Mouse (Mus musculus): Measurements from ENCODE around the gene Gpn3. TPM values are rescaled to one million over a fixed set of nuclear protein-coding genes. Genes with fewer than 3 reads are reported as not detected.

Gene Gpn3
- total and polyA plus RNA-seq, 3 experiments = 61.4 to 96.1 (median 74.6) TPM

DNA sequence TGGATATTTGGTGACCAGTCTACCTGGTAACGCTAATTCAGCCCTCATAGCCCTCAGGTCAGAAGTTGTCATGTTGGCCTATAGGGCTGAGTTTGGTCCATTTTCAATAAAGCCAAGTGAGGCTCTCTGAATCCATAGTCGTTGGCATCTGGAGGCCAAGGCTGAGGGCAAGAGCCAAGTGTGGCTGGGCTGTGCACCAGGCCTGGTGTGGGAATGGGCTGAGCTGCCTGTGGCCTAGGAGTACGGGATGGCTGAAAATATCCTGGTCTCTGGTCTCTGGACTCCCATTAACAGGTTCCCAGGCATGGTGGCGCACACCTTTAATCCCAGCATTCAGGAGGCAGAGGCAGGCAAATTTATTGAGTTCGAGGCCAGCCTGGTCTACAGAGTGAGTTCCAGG, 18.3 kb downstream of the Gpn3 start:
- Histone ChIP-seq H3K4me1 (ENCODE audit: control insufficient read depth in 1 of 2, insufficient read depth in 2 of 2) (peaks cover 2 to 17% of the 10 kb centered on the region in 2 experiments; a peak in 3 of 4 replicates), H3K9me3 (replicated peaks; ENCODE audit: low read length) (no peaks in the 10 kb centered on the region), H3K9ac (ENCODE audit: insufficient read depth, low read depth) (no peak overlapping the region), H3K4me3 (replicated peaks in 1 of 3; ENCODE audit: low read depth in 2 of 3, low read length in 2 of 3, poor library complexity in 1 of 3) (no peak overlapping the region), H3K27me3 (replicated peaks) (no peaks in the 10 kb centered on the region), H3K36me3 (replicated peaks in 1 of 2; ENCODE audit: control insufficient read depth in 1 of 2, insufficient read depth in 1 of 2, low read length in 1 of 2) (peaks cover 6 to 8% of the 10 kb centered on the region in 2 experiments), H3K4me2 (ENCODE audit: insufficient read depth, low read depth, poor library complexity, severe bottlenecking) (no peak overlapping the region), H3K27ac (ENCODE audit: insufficient read depth, low read depth) (no peak overlapping the region), H3K79me2 (replicated peaks; ENCODE audit: control insufficient read depth, extremely low read depth, insufficient read depth, poor library complexity, severe bottlenecking) (peaks cover 27% of the 10 kb centered on the region)
- dilution Hi-C loops (cut with MboI; ENCODE audit: extremely low pct_ligation_motif_present, extremely low pct_unique_long_range_greater_than_20kb, low sequenced_read_pairs) = no loop called here
- DNase-seq (ENCODE audit: extremely low read depth) = no peak
- TF ChIP-seq SMC3 (IDR thresholded peaks at IDR 0.05; ENCODE audit: low read depth, low read length) = no peak
- TF ChIP-seq MAFK (IDR thresholded peaks at IDR 0.05; ENCODE audit: insufficient replicate concordance, low read length) = no peak
- no peak for TF ChIP-seq ZMIZ1 (IDR thresholded peaks at IDR 0.05; ENCODE audit: low read depth, low read length)
- no peak for TF ChIP-seq E2F4 (IDR thresholded peaks at IDR 0.05; ENCODE audit: insufficient replicate concordance, low read depth, low read length)
- no peak for TF ChIP-seq CTCF (conservative IDR thresholded peaks at IDR 0.05 in 1 of 2, IDR thresholded peaks at IDR 0.05 in 1 of 2; ENCODE audit: low read depth in 2 of 2, low read length in 2 of 2)
- TF ChIP-seq USF2 (conservative IDR thresholded peaks at IDR 0.05; ENCODE audit: low read depth, low read length) = no peak
- no peak for TF ChIP-seq CHD2 (IDR thresholded peaks at IDR 0.05; ENCODE audit: low read length)
- no peak for TF ChIP-seq SIN3A (IDR thresholded peaks at IDR 0.05; ENCODE audit: low read length)
- in situ Hi-C loops (cut with MboI; ENCODE audit: low pct_ligation_motif_present, low pct_unique_long_range_greater_than_20kb, low sequenced_read_pairs) = no loop called here

DNA sequence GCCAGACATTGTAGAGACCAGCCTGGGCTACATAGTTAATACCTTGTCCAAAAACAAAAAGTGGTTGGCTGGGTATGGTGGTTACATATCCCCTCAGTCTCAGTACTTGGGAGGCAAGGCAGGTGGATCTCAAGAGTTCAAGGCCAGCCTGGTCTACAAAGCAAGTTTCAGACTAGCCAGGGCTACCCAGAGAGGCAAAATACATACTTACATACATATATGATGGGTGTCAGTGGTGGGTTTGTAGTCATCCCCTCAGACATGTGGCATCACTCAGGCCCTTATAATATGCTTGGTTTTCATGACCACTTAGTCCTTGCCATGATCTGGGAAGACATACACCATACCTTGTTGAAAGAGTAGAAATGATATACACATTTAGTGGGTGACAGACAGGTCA, 19.0 kb downstream of the Gpn3 start:
- TF ChIP-seq ZKSCAN1 (IDR thresholded peaks at IDR 0.05; ENCODE audit: borderline replicate concordance, low read depth, low read length) = no peak
- peaks cover 33% of the 10 kb centered on the region for H3K79me2 ChIP-seq (replicated peaks; ENCODE audit: control insufficient read depth, extremely low read depth, insufficient read depth, poor library complexity, severe bottlenecking)
- DNase-seq (ENCODE audit: extremely low read depth) = no peak
- H3K4me1 ChIP-seq (ENCODE audit: control insufficient read depth in 1 of 2, insufficient read depth in 2 of 2) = peaks cover 2 to 21% of the 10 kb centered on the region in 2 experiments; a peak in 3 of 4 replicates
- no peak overlapping the region for H3K9ac ChIP-seq (ENCODE audit: insufficient read depth, low read depth)
- H3K36me3 ChIP-seq (replicated peaks in 1 of 2; ENCODE audit: control insufficient read depth in 1 of 2, insufficient read depth in 1 of 2, low read length in 1 of 2) = peaks cover 9 to 13% of the 10 kb centered on the region in 2 experiments
- dilution Hi-C loops (cut with MboI; ENCODE audit: extremely low pct_ligation_motif_present, extremely low pct_unique_long_range_greater_than_20kb, low sequenced_read_pairs) = no loop called here
- H3K4me2 ChIP-seq (ENCODE audit: insufficient read depth, low read depth, poor library complexity, severe bottlenecking) = no peak overlapping the region
- no peak overlapping the region for H3K4me3 ChIP-seq (replicated peaks in 1 of 3; ENCODE audit: low read depth in 2 of 3, low read length in 2 of 3, poor library complexity in 1 of 3)
- no peaks in the 10 kb centered on the region for H3K9me3 ChIP-seq (replicated peaks; ENCODE audit: low read length)
- H3K27ac ChIP-seq (ENCODE audit: insufficient read depth, low read depth) = no peak overlapping the region
- in situ Hi-C loops (cut with MboI; ENCODE audit: low pct_ligation_motif_present, low pct_unique_long_range_greater_than_20kb, low sequenced_read_pairs) = no loop called here
- H3K27me3 ChIP-seq (replicated peaks) = no peaks in the 10 kb centered on the region

DNA sequence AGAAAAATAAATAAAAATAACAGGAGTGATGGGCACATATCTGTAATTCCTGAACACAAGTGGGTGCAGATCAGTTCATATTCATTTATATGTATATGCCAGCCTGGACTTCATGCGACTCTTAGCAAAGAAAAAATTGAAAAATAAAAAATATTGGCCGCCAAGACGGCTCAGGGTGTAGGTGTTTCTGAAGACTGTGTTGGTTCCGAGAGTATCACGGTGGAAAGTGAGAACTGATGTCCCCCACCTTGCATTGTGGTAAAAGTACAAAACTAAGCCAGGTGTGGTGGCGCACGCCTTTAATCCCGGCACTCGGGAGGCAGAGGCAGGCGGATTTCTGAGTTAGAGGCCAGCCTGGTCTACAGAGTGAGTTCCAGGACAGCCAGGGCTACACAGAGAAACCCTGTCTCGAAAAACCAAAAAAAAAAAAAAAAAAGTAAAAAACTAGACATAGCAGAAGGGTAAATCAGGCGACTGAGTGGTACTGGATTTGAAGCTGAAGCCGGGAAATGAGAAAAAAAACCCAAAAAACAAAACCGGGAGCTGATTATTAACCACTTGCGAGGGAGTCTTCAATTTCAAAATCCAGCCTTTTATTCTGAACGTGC, 19.6 kb downstream of the Gpn3 start:
- dilution Hi-C loops (cut with MboI; ENCODE audit: extremely low pct_ligation_motif_present, extremely low pct_unique_long_range_greater_than_20kb, low sequenced_read_pairs) = no loop called here
- H3K4me2 ChIP-seq (ENCODE audit: insufficient read depth, low read depth, poor library complexity, severe bottlenecking) = peak overlapping the region; percentile 58; the same call in 1 of the 2 replicates
- H3K27ac ChIP-seq (ENCODE audit: insufficient read depth, low read depth) = no peak overlapping the region
- peaks cover 9 to 15% of the 10 kb centered on the region in 2 experiments for H3K36me3 ChIP-seq (replicated peaks in 1 of 2; ENCODE audit: control insufficient read depth in 1 of 2, insufficient read depth in 1 of 2, low read length in 1 of 2)
- in situ Hi-C loops (cut with MboI; ENCODE audit: low pct_ligation_motif_present, low pct_unique_long_range_greater_than_20kb, low sequenced_read_pairs) = no loop called here
- H3K4me3 ChIP-seq (replicated peaks in 1 of 3; ENCODE audit: low read depth in 2 of 3, low read length in 2 of 3, poor library complexity in 1 of 3) = peak overlapping the region in 1 of 3 experiments; percentile 91
- peaks cover 33% of the 10 kb centered on the region for H3K79me2 ChIP-seq (replicated peaks; ENCODE audit: control insufficient read depth, extremely low read depth, insufficient read depth, poor library complexity, severe bottlenecking)
- no peaks in the 10 kb centered on the region for H3K9me3 ChIP-seq (replicated peaks; ENCODE audit: low read length)
- DNase-seq (ENCODE audit: extremely low read depth) = no peak
- no peaks in the 10 kb centered on the region for H3K27me3 ChIP-seq (replicated peaks)
- H3K9ac ChIP-seq (ENCODE audit: insufficient read depth, low read depth) = no peak overlapping the region
- TF ChIP-seq USF1 (IDR thresholded peaks at IDR 0.05; ENCODE audit: low read depth, low read length) (no peak), ZNF384 (IDR thresholded peaks at IDR 0.05; ENCODE audit: low read depth, low read length) (peak; percentile 87)
- peaks cover 2 to 21% of the 10 kb centered on the region in 2 experiments; a peak in 3 of 4 replicates for H3K4me1 ChIP-seq (ENCODE audit: control insufficient read depth in 1 of 2, insufficient read depth in 2 of 2)
